Mouse (Mus musculus) layer of hippocampus, postnatal 14 days (tissue): Measurements from ENCODE around the gene Kit. TPM values are rescaled to one million over a fixed set of nuclear protein-coding genes. Genes with fewer than 3 reads are reported as not detected.

ENCODE experiments used
- DNase-seq, 2 experiments: peaks; one replicate each; pipeline ENCODE4 v3.0.0; 2021 to 2022; ENCODE audit warnings: low spot score in 2 of 2, mixed read lengths in 1 of 2
- long read RNA-seq, 2 experiments: library from polyadenylated mRNA; stranded (forward); transcript quantifications; one replicate each; pipeline ENCODE4 v2.0.0; 2021
- total RNA-seq, 2 experiments: library from RNA; stranded (reverse); gene quantifications; 2 replicates each; pipeline ENCODE4 v1.2.3; 2021

Kit gene
- total RNA-seq = 10 to 100 TPM; 75.9 to 81.3 TPM
- long read RNA-seq, experiment 1, full-length matches to known transcripts = 16 of 30 reads
- long read RNA-seq, experiment 1, partial matches to known transcripts = 13 of 30 reads
- long read RNA-seq, experiment 1, other reads (novel, unspliced or antisense) = 1 of 30 reads
- long read RNA-seq, experiment 2, full-length matches to known transcripts = 9 of 21 reads
- long read RNA-seq, experiment 2, partial matches to known transcripts = 10 of 21 reads
- long read RNA-seq, experiment 2, other reads (novel, unspliced or antisense) = 2 of 21 reads

GRCm38 (mm10) chr5:75574852-75575566 is at the start of gene Kit:
Kit (plus strand) TSS chr5:75574916.
- peak; percentile 65 to 73 for DNase-seq

GRCm38 (mm10) chr5:75536156-75536555 is 38.6 kb upstream of the Kit start:
- no peak for DNase-seq

GRCm38 (mm10) chr5:75537717-75538116 is 37.0 kb upstream of the Kit start:
- DNase-seq = no peak

GRCm38 (mm10) chr5:75538458-75538857 is 36.3 kb upstream of the Kit start:
- DNase-seq = no peak

GRCm38 (mm10) chr5:75539098-75539497 is 35.6 kb upstream of the Kit start:
- no peak for DNase-seq

GRCm38 (mm10) chr5:75543757-75544156 is 31.0 kb upstream of the Kit start:
- DNase-seq = no peak

- no peak for DNase-seq
Measured at GRCm38 (mm10) chr5:75544472-75545264, 30.0 kb upstream of the Kit start.

- no peak for DNase-seq
Measured at GRCm38 (mm10) chr5:75545265-75545643, 29.5 kb upstream of the Kit start.

- DNase-seq = no peak
Measured at GRCm38 (mm10) chr5:75553021-75553420, 21.7 kb upstream of the Kit start.

- DNase-seq = no peak
Measured at GRCm38 (mm10) chr5:75557636-75558035, 17.1 kb upstream of the Kit start.

GRCm38 (mm10) chr5:75559291-75559690 is 15.4 kb upstream of the Kit start:
- no peak for DNase-seq

GRCm38 (mm10) chr5:75561231-75561630 is 13.5 kb upstream of the Kit start:
- DNase-seq = no peak

GRCm38 (mm10) chr5:75574151-75574851 is 415 bp upstream of the Kit start:
- DNase-seq = no peak

- DNase-seq = peak; percentile 53 to 55
Measured at GRCm38 (mm10) chr5:75575567-75576515, 1.1 kb downstream of the Kit start.

GRCm38 (mm10) chr5:75576741-75577140 is 2.0 kb downstream of the Kit start:
- no peak for DNase-seq

GRCm38 (mm10) chr5:75578141-75578540 is 3.4 kb downstream of the Kit start:
- no peak for DNase-seq

- no peak for DNase-seq
Measured at GRCm38 (mm10) chr5:75579244-75579643, 4.5 kb downstream of the Kit start.

GRCm38 (mm10) chr5:75579646-75580268 is 5.0 kb downstream of the Kit start:
- DNase-seq = no peak

- no peak for DNase-seq
Measured at GRCm38 (mm10) chr5:75581926-75582325, 7.2 kb downstream of the Kit start.

GRCm38 (mm10) chr5:75587781-75588180 is 13.1 kb downstream of the Kit start:
- no peak for DNase-seq
